Mouse (Mus musculus) layer of hippocampus, postnatal 14 days (tissue): ENCODE results near the gene Tanc1. TPM values are rescaled to one million over a fixed set of nuclear protein-coding genes. Genes with fewer than 3 reads are reported as not detected.
A peak's percentile ranks its signal among the peaks of the same experiment; 100 is the strongest.

ENCODE experiments used
- DNase-seq, 2 experiments: peaks; one replicate each; pipeline ENCODE4 v3.0.0; 2021 to 2022; ENCODE audit warnings: low spot score in 2 of 2, mixed read lengths in 1 of 2
- total RNA-seq, 2 experiments: library from RNA; stranded (reverse); gene quantifications; 2 replicates each; pipeline ENCODE4 v1.2.3; 2021

Tanc1 gene
- total RNA-seq, 2 experiments from 2014 or later, result 51.9 to 69.5 TPM

- no peak for DNase-seq
Measured at GRCm38 (mm10) chr2:59646740-59647390, 35.0 kb downstream of the Tanc1 start.

DNA sequence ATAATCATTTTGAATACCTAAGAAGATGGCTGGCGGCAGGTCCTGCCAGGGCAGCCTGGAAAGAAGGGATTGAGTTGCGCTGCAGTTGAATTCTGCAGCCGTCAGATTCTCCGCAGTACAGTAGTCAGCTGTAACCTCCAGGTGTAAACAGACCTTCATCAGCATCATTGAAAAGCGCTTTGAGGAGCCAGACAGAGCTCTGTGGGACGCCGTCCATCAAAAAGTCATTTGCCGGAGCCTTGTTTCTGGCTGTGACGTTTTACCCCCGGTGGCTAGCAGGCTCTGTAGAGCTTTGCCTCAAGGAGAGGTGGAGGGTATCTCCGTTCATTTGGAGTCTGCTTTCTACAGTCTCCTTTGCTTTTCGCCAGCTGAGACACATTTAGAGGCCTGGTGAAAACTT lies 36.6 kb downstream of the Tanc1 start:
- DNase-seq, result no peak

- peak in 1 of 2 experiments; percentile 68 for DNase-seq
Measured at GRCm38 (mm10) chr2:59651801-59652200, 40.0 kb downstream of the Tanc1 start.

- no peak for DNase-seq
Measured at GRCm38 (mm10) chr2:59652702-59653101, 40.9 kb downstream of the Tanc1 start.

DNA sequence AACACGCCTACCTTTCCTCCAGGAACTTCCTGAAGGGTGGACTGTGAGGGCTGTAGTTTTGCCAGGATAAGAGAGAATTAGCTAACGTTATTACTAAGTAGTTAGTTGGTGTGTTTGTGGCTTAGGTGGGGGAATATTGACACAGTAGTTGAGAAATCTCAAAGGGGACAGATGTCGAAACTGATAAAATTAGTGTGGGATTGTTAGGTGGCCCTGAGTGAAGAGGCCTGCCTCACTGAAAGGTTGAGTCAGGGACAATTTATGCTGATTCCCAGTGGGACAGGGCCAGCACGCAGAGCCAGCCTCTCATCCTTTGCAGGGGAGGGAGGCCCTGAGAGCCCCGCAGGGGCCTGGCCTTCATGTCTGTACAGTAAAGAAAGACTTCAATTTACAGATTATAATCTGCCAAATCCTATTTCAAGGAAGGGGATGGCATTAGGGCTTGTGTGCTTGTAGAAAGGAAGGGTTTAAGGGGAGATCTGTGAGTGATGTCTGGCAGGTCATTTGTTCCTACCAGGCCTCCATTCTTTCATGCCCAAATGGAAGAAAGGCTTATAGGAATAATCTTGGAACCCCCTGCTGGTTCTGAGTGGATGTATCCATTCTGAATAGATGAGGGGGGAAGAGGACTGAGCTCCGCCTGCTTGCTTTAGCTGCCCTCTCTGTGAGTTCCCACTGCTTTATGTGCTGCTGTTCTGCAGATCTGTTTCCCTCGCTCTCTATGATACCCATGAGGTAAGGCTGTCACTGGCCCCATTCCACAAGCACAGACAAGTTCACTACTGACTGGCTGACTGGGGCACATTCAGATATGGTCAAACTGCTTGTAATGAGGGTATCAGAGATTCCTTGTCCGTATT lies 41.7 kb downstream of the Tanc1 start:
- peak; percentile 31 to 40 for DNase-seq

GRCm38 (mm10) chr2:59655471-59655870 lies 43.6 kb downstream of the Tanc1 start:
- peak in 1 of 2 experiments; percentile 59 for DNase-seq

- DNase-seq, result no peak
Measured at GRCm38 (mm10) chr2:59656680-59657079, 44.8 kb downstream of the Tanc1 start.

DNA sequence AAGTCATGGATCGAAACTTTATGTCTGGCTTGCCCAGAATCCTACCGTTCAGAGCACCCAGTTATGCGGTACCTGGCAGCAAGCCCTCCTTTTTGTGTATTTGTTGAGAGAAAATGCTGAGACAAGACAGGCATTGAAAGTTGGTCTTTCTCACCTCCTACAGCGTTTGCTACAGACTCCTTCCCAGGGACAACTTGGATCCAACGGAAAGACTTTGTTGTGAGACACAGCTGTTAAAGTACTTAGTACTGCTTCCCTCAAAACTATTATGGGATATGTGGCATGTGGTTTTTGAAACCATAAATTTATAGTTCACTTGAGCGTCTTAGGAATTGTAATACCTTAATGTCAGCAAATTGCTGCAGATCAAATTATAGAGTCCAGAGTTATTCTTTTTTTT lies 47.8 kb downstream of the Tanc1 start:
- DNase-seq, result no peak

DNA sequence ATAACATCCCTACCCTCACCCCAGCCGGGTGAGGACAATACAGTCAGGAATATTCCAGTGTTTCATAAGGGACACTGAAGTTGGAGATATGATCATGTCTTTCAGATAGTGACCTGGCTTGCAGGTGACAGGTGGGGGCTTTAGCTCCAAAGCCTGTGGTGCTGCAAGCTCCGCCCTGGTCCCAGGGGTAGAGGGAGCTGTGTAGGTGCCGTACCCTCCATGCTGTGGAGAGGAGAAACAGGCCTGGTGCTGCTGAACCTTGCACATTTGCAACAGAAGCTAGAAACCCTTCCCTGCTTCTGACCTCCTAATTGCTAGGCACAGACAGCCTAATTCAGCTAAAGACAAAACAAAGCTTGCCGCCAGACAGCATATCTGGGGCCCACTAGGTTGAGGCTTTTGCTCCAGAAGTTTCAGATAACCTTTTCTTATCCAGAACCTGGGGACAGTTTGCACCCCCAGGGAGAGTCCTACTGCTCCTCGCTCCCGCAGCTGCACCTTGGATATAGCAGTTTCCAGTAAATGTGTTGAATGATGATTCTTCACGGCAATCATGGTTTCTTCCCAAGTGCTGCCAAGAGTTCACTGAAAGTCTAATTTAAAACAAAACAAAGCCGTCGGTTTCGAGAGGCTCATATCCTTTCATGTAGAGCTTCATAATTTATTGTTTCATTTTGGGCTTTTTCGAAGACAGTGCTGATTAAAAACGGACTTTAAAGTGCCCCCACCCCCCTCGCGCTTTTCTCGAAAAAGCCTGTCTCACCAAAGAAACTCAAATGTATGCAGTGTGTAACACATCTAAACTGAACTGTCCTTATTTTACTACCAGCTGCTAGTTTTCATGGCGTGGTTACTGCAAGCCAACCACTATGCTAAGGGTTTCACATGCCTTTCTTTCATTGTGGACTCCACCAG lies 49.3 kb downstream of the Tanc1 start:
- no peak for DNase-seq

- no peak for DNase-seq
Measured at GRCm38 (mm10) chr2:59664803-59665567, 53.1 kb downstream of the Tanc1 start.

DNA sequence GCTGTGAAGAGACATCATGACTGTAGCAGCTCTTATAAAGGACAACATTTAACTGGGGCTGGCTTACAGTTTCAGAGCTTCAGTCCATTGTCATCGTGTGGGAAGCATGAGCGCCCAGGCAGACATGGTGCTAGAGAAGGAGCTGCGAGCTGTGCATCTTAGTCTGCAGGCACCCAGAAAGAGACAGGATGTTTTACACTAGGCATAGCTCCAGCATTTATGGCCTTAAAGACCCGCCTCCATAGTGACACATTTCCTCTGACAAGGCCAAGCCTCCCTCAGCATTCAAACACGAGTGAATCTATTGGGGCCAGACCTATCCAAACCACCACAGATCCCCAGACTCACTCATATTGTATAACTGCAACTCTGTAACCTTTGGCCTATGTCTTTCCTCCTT lies 54.7 kb downstream of the Tanc1 start:
- DNase-seq, result no peak

- no peak for DNase-seq
Measured at GRCm38 (mm10) chr2:59670087-59671060, 58.5 kb downstream of the Tanc1 start.

- DNase-seq, result no peak
Measured at GRCm38 (mm10) chr2:59671671-59672070, 59.8 kb downstream of the Tanc1 start.

DNA sequence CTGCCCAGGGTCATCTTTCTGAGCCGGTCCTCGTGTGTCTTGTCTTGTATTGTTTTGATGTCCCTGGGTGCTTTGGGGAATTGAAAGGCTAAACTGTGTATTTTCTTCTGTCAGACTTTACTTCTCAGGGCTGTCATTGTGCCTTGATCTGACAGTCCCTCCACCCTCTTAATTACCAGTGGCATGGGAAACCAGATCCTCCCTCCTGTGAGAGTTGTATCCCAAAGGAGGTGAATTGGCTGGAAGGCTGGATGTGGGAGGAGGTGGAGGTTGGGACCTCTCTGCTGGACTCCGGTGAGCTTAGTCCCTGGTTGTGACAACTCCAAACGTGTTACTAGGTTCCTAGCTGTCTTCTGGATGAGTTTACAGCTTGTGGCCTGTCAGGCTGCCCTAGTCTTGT lies 60.2 kb downstream of the Tanc1 start:
- DNase-seq, result no peak

- no peak for DNase-seq
Measured at GRCm38 (mm10) chr2:59672686-59673085, 60.8 kb downstream of the Tanc1 start.

GRCm38 (mm10) chr2:59673351-59673750 lies 61.5 kb downstream of the Tanc1 start:
- DNase-seq, result no peak

DNA sequence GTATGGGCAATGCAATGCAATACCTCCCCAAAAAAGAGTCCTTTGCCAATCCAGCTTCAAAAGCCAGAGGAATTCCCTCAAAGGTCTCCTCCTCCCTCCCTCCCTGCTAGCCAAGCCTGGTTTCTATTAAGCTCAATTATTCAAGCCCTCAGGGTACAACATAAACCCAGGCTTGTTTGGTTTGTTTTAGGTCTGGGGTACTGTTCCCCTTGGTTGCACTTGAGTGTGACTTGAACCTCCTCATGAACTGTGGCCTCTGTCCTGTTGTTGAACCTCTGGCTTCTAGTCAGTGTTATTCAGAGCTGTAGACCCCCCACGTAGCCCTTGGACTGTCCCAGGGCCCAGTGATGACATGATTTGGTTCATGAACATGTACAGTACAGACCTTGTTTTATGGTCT lies 62.0 kb downstream of the Tanc1 start:
- no peak for DNase-seq

DNA sequence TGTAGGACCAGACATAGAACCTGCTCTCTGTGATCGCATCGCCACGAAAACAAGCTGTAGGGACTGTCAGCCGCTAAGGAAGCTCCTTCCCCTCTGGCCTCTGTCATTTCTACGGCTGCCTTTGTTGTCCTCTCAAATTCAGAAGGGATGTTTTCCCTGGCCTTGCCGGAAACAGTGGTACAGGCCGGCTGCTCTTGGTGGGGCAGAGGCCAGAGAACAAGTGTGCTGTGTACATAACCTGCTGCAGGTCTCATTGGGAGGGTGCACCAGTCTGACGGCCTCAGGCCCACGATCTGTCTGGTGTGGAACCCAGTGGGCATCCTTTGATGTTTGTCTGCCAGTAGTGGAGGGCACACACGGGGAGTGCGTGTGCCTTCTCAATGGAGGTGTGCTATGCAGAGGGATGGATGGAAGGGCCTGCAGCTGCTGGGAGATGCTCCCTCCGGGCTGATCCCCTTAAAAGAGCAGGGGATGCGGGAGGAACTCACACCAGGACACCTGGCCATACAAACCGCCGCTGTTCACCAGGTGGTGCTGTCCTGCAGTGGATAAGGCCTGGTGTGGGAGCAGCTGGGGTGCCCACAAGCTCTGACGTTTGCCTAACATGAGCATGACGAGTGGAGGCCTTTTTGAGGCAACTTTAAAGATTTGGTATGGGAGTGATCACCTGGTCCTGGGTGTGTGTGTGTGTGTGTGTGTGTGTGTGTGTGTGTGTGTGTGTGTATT lies 63.6 kb downstream of the Tanc1 start:
- DNase-seq, result no peak

- no peak for DNase-seq
Measured at GRCm38 (mm10) chr2:59676041-59676440, 64.2 kb downstream of the Tanc1 start.
